Mouse (Mus musculus): Measurements from ENCODE around the gene Sept5. TPM values are rescaled to one million over a fixed set of nuclear protein-coding genes. Genes with fewer than 3 reads are reported as not detected.

The Sept5 gene
- polyA plus RNA-seq, 1 experiment, result 999 TPM

GRCm38 (mm10) chr16:18620201-18620600, 9.6 kb downstream of the Sept5 start:
- TF ChIP-seq POLR2A (IDR thresholded peaks at IDR 0.05; ENCODE audit: extremely low read depth, insufficient read depth, low read length), result no peak
- no peak for TF ChIP-seq CTCF (IDR thresholded peaks at IDR 0.05; ENCODE audit: extremely low read depth, insufficient read depth, low read length)
- Histone ChIP-seq H3K4me3 (ENCODE audit: insufficient read depth, low read length) (no peak overlapping the region), H3K27ac (ENCODE audit: insufficient read depth, low read length) (no peak overlapping the region), H3K4me1 (ENCODE audit: control insufficient read depth, insufficient read depth, low read length) (no peaks in the 10 kb centered on the region)

- Histone ChIP-seq H3K27ac (ENCODE audit: insufficient read depth, low read length) (no peak overlapping the region), H3K4me1 (ENCODE audit: control insufficient read depth, insufficient read depth, low read length) (no peaks in the 10 kb centered on the region), H3K4me3 (ENCODE audit: insufficient read depth, low read length) (no peak overlapping the region)
- TF ChIP-seq CTCF (IDR thresholded peaks at IDR 0.05; ENCODE audit: extremely low read depth, insufficient read depth, low read length) (no peak), POLR2A (IDR thresholded peaks at IDR 0.05; ENCODE audit: extremely low read depth, insufficient read depth, low read length) (no peak)
Observed at GRCm38 (mm10) chr16:18619110-18619509, 10.6 kb downstream of the Sept5 start.

- no peak for TF ChIP-seq POLR2A (IDR thresholded peaks at IDR 0.05; ENCODE audit: extremely low read depth, insufficient read depth, low read length)
- TF ChIP-seq CTCF (IDR thresholded peaks at IDR 0.05; ENCODE audit: extremely low read depth, insufficient read depth, low read length), result no peak
- no peak overlapping the region for H3K4me3 ChIP-seq (ENCODE audit: insufficient read depth, low read length)
- H3K4me1 ChIP-seq (ENCODE audit: control insufficient read depth, insufficient read depth, low read length), result no peaks in the 10 kb centered on the region
- no peak overlapping the region for H3K27ac ChIP-seq (ENCODE audit: insufficient read depth, low read length)
Observed at GRCm38 (mm10) chr16:18618297-18618696, 11.5 kb downstream of the Sept5 start.

GRCm38 (mm10) chr16:18617370-18618065, 12.2 kb downstream of the Sept5 start:
- H3K4me1 ChIP-seq (ENCODE audit: control insufficient read depth, insufficient read depth, low read length), result no peaks in the 10 kb centered on the region
- no peak overlapping the region for H3K27ac ChIP-seq (ENCODE audit: insufficient read depth, low read length)
- peak overlapping the region; percentile 16 for H3K4me3 ChIP-seq (ENCODE audit: insufficient read depth, low read length)
- TF ChIP-seq POLR2A (IDR thresholded peaks at IDR 0.05; ENCODE audit: extremely low read depth, insufficient read depth, low read length) (no peak), CTCF (IDR thresholded peaks at IDR 0.05; ENCODE audit: extremely low read depth, insufficient read depth, low read length) (peak; percentile 98)

- no peak for TF ChIP-seq CTCF (IDR thresholded peaks at IDR 0.05; ENCODE audit: extremely low read depth, insufficient read depth, low read length)
- no peak for TF ChIP-seq POLR2A (IDR thresholded peaks at IDR 0.05; ENCODE audit: extremely low read depth, insufficient read depth, low read length)
Observed at GRCm38 (mm10) chr16:18613301-18613700, 16.5 kb downstream of the Sept5 start.

GRCm38 (mm10) chr16:18611752-18612151, 18.0 kb downstream of the Sept5 start:
- H3K4me3 ChIP-seq (ENCODE audit: insufficient read depth, low read length), result no peak overlapping the region
- no peak overlapping the region for H3K27ac ChIP-seq (ENCODE audit: insufficient read depth, low read length)
- TF ChIP-seq CTCF (IDR thresholded peaks at IDR 0.05; ENCODE audit: extremely low read depth, insufficient read depth, low read length) (no peak), POLR2A (IDR thresholded peaks at IDR 0.05; ENCODE audit: extremely low read depth, insufficient read depth, low read length) (no peak)
- no peaks in the 10 kb centered on the region for H3K4me1 ChIP-seq (ENCODE audit: control insufficient read depth, insufficient read depth, low read length)

More at GRCm38 (mm10) chr16:18613301-18613700, 16.5 kb downstream of the Sept5 start:
- no peak overlapping the region for H3K4me3 ChIP-seq (ENCODE audit: insufficient read depth, low read length)
- no peaks in the 10 kb centered on the region for H3K4me1 ChIP-seq (ENCODE audit: control insufficient read depth, insufficient read depth, low read length)
- no peak overlapping the region for H3K27ac ChIP-seq (ENCODE audit: insufficient read depth, low read length)

GRCm38 (mm10) chr16:18609099-18609498, 20.7 kb downstream of the Sept5 start:
- no peak overlapping the region for H3K4me3 ChIP-seq (ENCODE audit: insufficient read depth, low read length)

GRCm38 (mm10) chr16:18608226-18608625, 21.5 kb downstream of the Sept5 start:
- Histone ChIP-seq H3K27ac (ENCODE audit: insufficient read depth, low read length) (no peak overlapping the region), H3K4me1 (ENCODE audit: control insufficient read depth, insufficient read depth, low read length) (no peaks in the 10 kb centered on the region), H3K4me3 (ENCODE audit: insufficient read depth, low read length) (no peak overlapping the region)
- TF ChIP-seq POLR2A (IDR thresholded peaks at IDR 0.05; ENCODE audit: extremely low read depth, insufficient read depth, low read length) (no peak), CTCF (IDR thresholded peaks at IDR 0.05; ENCODE audit: extremely low read depth, insufficient read depth, low read length) (no peak)

More at GRCm38 (mm10) chr16:18609099-18609498, 20.7 kb downstream of the Sept5 start:
- no peak overlapping the region for H3K27ac ChIP-seq (ENCODE audit: insufficient read depth, low read length)
- TF ChIP-seq POLR2A (IDR thresholded peaks at IDR 0.05; ENCODE audit: extremely low read depth, insufficient read depth, low read length) (no peak), CTCF (IDR thresholded peaks at IDR 0.05; ENCODE audit: extremely low read depth, insufficient read depth, low read length) (no peak)
- no peaks in the 10 kb centered on the region for H3K4me1 ChIP-seq (ENCODE audit: control insufficient read depth, insufficient read depth, low read length)

GRCm38 (mm10) chr16:18605705-18606104, 24.0 kb downstream of the Sept5 start:
- Histone ChIP-seq H3K4me3 (ENCODE audit: insufficient read depth, low read length) (no peak overlapping the region), H3K27ac (ENCODE audit: insufficient read depth, low read length) (no peak overlapping the region), H3K4me1 (ENCODE audit: control insufficient read depth, insufficient read depth, low read length) (no peaks in the 10 kb centered on the region)
- no peak for TF ChIP-seq POLR2A (IDR thresholded peaks at IDR 0.05; ENCODE audit: extremely low read depth, insufficient read depth, low read length)
- no peak for TF ChIP-seq CTCF (IDR thresholded peaks at IDR 0.05; ENCODE audit: extremely low read depth, insufficient read depth, low read length)

GRCm38 (mm10) chr16:18604267-18604701, 25.5 kb downstream of the Sept5 start:
- no peaks in the 10 kb centered on the region for H3K4me1 ChIP-seq (ENCODE audit: control insufficient read depth, insufficient read depth, low read length)
- TF ChIP-seq CTCF (IDR thresholded peaks at IDR 0.05; ENCODE audit: extremely low read depth, insufficient read depth, low read length) (no peak), POLR2A (IDR thresholded peaks at IDR 0.05; ENCODE audit: extremely low read depth, insufficient read depth, low read length) (no peak)
- no peak overlapping the region for H3K4me3 ChIP-seq (ENCODE audit: insufficient read depth, low read length)
- no peak overlapping the region for H3K27ac ChIP-seq (ENCODE audit: insufficient read depth, low read length)

Measured in cortical plate, adult 2 months (tissue).